7 mouse cellular contexts compared by ENCODE assay signal in the genomic region with DNA sequence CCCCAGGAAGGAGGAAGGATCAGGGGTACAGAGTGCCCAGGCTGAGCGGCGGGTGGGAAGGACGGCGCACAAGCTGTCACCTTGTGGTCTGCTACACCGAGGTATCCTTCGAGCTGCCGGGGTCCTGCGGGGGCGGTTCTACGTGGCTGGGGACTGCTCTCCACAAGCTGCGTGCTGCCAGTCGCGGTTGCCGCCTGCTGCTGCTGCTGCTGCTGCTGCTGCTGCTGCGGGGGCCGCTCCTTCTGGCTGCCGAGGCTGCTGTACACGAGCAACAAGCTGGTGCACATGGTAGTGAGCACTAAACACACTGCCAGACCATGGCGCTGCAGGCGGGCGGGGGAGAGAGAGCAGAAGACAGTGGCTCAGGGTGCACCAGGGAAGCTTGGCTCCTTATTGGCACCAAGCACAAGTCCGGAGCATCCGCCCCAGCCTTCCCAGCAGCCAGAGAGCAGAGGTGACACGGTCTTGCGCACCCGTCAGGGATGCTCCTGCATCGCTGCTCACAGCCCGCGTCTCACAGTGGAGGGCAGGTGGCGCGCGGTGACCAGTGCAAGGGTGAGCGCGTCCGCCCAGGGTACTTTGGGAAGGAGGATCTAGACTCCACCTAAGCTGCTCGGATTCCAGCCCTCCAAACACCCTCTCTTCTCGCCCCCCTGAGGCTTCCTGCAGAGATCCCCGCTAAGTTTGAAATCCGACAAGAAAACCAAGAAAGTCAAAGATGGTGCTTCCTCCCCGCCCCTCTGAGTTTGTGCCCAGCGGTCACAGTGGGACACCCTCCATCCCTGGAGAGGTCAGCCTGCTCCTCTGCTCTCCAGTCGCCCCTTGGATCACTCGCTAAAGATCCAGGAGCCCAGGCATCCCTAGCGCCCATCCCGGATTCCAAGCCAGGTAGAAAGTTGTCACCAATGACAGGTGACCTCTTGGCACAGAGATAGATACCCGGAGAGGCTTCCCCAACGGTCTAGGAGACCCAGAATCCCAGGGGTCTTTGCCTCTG. TPM values are rescaled to one million over a fixed set of nuclear protein-coding genes. Genes with fewer than 3 reads are reported as not detected.
DNase-seq lines count a peak whose midpoint lies in the region; ATAC-seq and TF ChIP-seq lines count a peak whose summit lies in the region.

No protein-coding gene starts in this region.

- peak overlapping the region; percentile 18 for H3K4me3 ChIP-seq in thymus, adult 2 months (ENCODE audit: control insufficient read depth, insufficient read depth, low read length)
- H3K4me3 ChIP-seq in cortical plate, adult 2 months (ENCODE audit: insufficient read depth, low read length) = peak overlapping the region; percentile 66
- peak overlapping the region; percentile 46 for H3K4me3 ChIP-seq in hindbrain, embryonic 14.5 days (replicated peaks; ENCODE audit: low read length)
- peak overlapping the region; percentile 52 for H3K4me3 ChIP-seq in midbrain, embryonic 16.5 days (ENCODE audit: low read depth, low read length)

- H3K36me3 ChIP-seq in thymus, adult 2 months (ENCODE audit: control insufficient read depth, insufficient read depth, low read length) = no peaks in the 10 kb centered on the region
- no peaks in the 10 kb centered on the region for H3K36me3 ChIP-seq in hindbrain, embryonic 14.5 days (replicated peaks; ENCODE audit: control insufficient read depth, insufficient read depth)
- H3K36me3 ChIP-seq in midbrain, embryonic 16.5 days (ENCODE audit: control insufficient read depth, insufficient read depth, low read length) = no peaks in the 10 kb centered on the region

- TF ChIP-seq POLR2A in thymus, adult 2 months (IDR thresholded peaks at IDR 0.05; ENCODE audit: control insufficient read depth, extremely low read depth, insufficient read depth, low read length, poor library complexity) = no peak
- TF ChIP-seq POLR2A in cortical plate, adult 2 months (IDR thresholded peaks at IDR 0.05; ENCODE audit: extremely low read depth, insufficient read depth, low read length) = peak; percentile 14; the same call in 1 of the 2 replicates

- peak; percentile 72 for ATAC-seq in hindbrain, embryonic 14.5 days (ENCODE audit: low FRiP score)
- peak; percentile 87 for ATAC-seq in midbrain, embryonic 16.5 days
- ATAC-seq in erythroblast, adult 5-6 weeks (replicated peaks; ENCODE audit: low FRiP score, poor library complexity, severe bottlenecking) = no peak

- peaks cover 15% of the 10 kb centered on the region; the same call in 1 of the 2 replicates for H3K27me3 ChIP-seq in thymus, adult 2 months (ENCODE audit: control insufficient read depth, insufficient read depth, low read length)
- H3K27me3 ChIP-seq in hindbrain, embryonic 14.5 days (ENCODE audit: control insufficient read depth, insufficient read depth, low read length) = no peaks in the 10 kb centered on the region
- H3K27me3 ChIP-seq in midbrain, embryonic 16.5 days (ENCODE audit: control insufficient read depth, insufficient read depth, low read depth, low read length) = no peaks in the 10 kb centered on the region

- no peak for DNase-seq in thymus, adult 2 months
- no peak for DNase-seq in thymus, adult 18-20 months
- peak; percentile 40 for DNase-seq in hindbrain, embryonic 14.5 days (ENCODE audit: low spot score)
- DNase-seq in left cerebral cortex, postnatal 36 days (ENCODE audit: low spot score in 2 of 2) = peak; percentile 64 to 69

- no peak for TF ChIP-seq CTCF in thymus, adult 2 months (IDR thresholded peaks at IDR 0.05; ENCODE audit: borderline replicate concordance, control insufficient read depth, extremely low read depth, insufficient read depth, low read length, poor library complexity)
- TF ChIP-seq CTCF in cortical plate, adult 2 months (IDR thresholded peaks at IDR 0.05; ENCODE audit: extremely low read depth, insufficient read depth, low read length) = 0 out of 2 replicates have a peak, but pooled peaks have one; percentile 11

- intact Hi-C loops in left cerebral cortex, postnatal 36 days (cut with DNase I) = loop anchor here (5.0 kb wide), 4 partner anchors 96 to 676 kb away; no protein-coding TSS in a partner anchor

- no peak overlapping the region for H3K27ac ChIP-seq in thymus, adult 2 months (ENCODE audit: control insufficient read depth, insufficient read depth, low read length)
- H3K27ac ChIP-seq in cortical plate, adult 2 months (ENCODE audit: insufficient read depth, low read length) = peak overlapping the region; percentile 49
- H3K27ac ChIP-seq in hindbrain, embryonic 14.5 days = peak overlapping the region; percentile 68
- peak overlapping the region; percentile 72 for H3K27ac ChIP-seq in midbrain, embryonic 16.5 days (ENCODE audit: low read length)

- peak overlapping the region; percentile 68 for H3K9ac ChIP-seq in hindbrain, embryonic 14.5 days
- H3K9ac ChIP-seq in midbrain, embryonic 16.5 days (ENCODE audit: low read depth, low read length) = peak overlapping the region; percentile 71

- peaks cover 12% of the 10 kb centered on the region for H3K4me1 ChIP-seq in thymus, adult 2 months (replicated peaks; ENCODE audit: control insufficient read depth, insufficient read depth, low read length)
- H3K4me1 ChIP-seq in cortical plate, adult 2 months (ENCODE audit: control insufficient read depth, insufficient read depth, low read length) = 0 out of 2 replicates have a peak, but pooled peaks cover 2% of the 10 kb centered on the region
- H3K4me1 ChIP-seq in hindbrain, embryonic 14.5 days (replicated peaks; ENCODE audit: control insufficient read depth, insufficient read depth, low read length) = peaks cover 28% of the 10 kb centered on the region
- peaks cover 16% of the 10 kb centered on the region for H3K4me1 ChIP-seq in midbrain, embryonic 16.5 days (ENCODE audit: control insufficient read depth, insufficient read depth, low read length)

- 1% methylated on average over 47 of the region's 47 CpGs for WGBS in thymus, adult 2 months
- under 1% methylated on average over 47 of the region's 47 CpGs for WGBS in hindbrain, embryonic 14.5 days
- WGBS in midbrain, embryonic 16.5 days = under 1% methylated on average over 47 of the region's 47 CpGs

- H3K4me2 ChIP-seq in hindbrain, embryonic 14.5 days (replicated peaks) = peak overlapping the region; percentile 72
- H3K4me2 ChIP-seq in midbrain, embryonic 16.5 days (ENCODE audit: low read length) = peak overlapping the region; percentile 88

- no peaks in the 10 kb centered on the region for H3K9me3 ChIP-seq in hindbrain, embryonic 14.5 days (ENCODE audit: control insufficient read depth, low read length)
- H3K9me3 ChIP-seq in midbrain, embryonic 16.5 days (replicated peaks; ENCODE audit: control insufficient read depth, low read length, poor library complexity, severe bottlenecking) = no peaks in the 10 kb centered on the region

RNA-seq across cellular contexts. Expression of a gene that starts 0.8 kb away (rescaled TPM):
- polyA plus RNA-seq in thymus, adult 2 months (2012; rRNA removed) = 0.08 and 0.19 TPM in 2 replicates
- polyA plus RNA-seq in cortical plate, adult 2 months (2012; rRNA removed) = 28.7 and 36.7 TPM in 2 replicates
- polyA plus RNA-seq in hindbrain, embryonic 14.5 days (2014; fragmentation: Nextera tagmentation; extraction: Ambion mirVana) = 17.5 and 19.8 TPM in 2 replicates
- 10 to 100 TPM; 28.9 to 37.4 TPM for total RNA-seq in left cerebral cortex, postnatal 36 days (2021)
- 25.9 and 38.6 TPM in 2 replicates for polyA plus RNA-seq in midbrain, embryonic 16.5 days (2015; fragmentation: Nextera tagmentation; extraction: Ambion mirVana)
- total RNA-seq in erythroblast, adult 5-6 weeks (2015; ENCODE audit: low replicate concordance) = not detected in 2 replicates
- total RNA-seq in erythroblast, adult 5-6 weeks (2017; ENCODE audit: low replicate concordance) = not detected in 2 replicates

Comparison
In these comparisons a context has a peak if more than half of its experiments do, and no peak if none do; other contexts are left out.
1. DNase-seq: peak in hindbrain, embryonic 14.5 days (single experiment) and left cerebral cortex, postnatal 36 days (2 of 2); none in thymus, adult 2 months (single experiment) and thymus, adult 18-20 months (0 of 2).
2. RNA of a gene that starts 0.8 kb away (polyA plus RNA-seq): 28.7 to 36.7 TPM in cortical plate, adult 2 months, 25.9 to 38.6 TPM in midbrain, embryonic 16.5 days and 17.5 to 19.8 TPM in hindbrain, embryonic 14.5 days; 0.08 to 0.19 TPM in thymus, adult 2 months; every median in the first group is over 10 times any median in the second.
3. Peak in every context shown above with its lines, with median percentiles within 50 percentile points of each other: H3K4me3 ChIP-seq.